Mouse (Mus musculus): Measurements from ENCODE around the gene Eif3l. TPM values are rescaled to one million over a fixed set of nuclear protein-coding genes. Genes with fewer than 3 reads are reported as not detected.

The Eif3l gene
- polyA plus RNA-seq, 1 experiment from 2014 or later, result 265 TPM

DNA sequence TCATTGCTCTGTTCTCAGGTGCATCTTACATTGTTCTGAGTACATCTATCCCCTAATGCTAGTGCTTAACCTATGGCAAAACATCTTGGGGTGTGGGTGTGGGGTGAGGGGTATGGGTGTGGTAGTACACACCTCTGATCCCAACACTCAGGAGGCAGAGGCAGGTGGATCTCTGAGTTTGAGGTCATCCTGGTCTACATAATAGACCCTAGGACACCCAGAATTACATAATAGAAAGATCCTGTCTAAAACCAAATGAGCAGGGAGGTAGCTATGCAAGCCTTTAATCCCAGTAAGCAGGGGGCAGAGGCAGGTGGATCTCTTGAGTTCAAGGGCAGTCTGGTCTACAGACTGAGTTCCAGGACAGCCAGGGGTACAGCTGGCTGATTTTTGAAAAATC, 1.2 kb upstream of the Eif3l start:
- Histone ChIP-seq H3K4me2 (replicated peaks; ENCODE audit: low read depth, low read length) (no peak overlapping the region), H3K27ac (ENCODE audit: low read depth, low read length) (no peak overlapping the region), H3K4me3 (ENCODE audit: low read length) (no peak overlapping the region), H3K4me1 (ENCODE audit: control insufficient read depth, insufficient read depth, low read length) (peaks cover 9% of the 10 kb centered on the region), H3K9ac (ENCODE audit: low read depth, low read length) (no peak overlapping the region), H3K9me3 (ENCODE audit: control insufficient read depth, low read length) (no peaks in the 10 kb centered on the region), H3K36me3 (ENCODE audit: control insufficient read depth, insufficient read depth, low read length) (peaks cover 24% of the 10 kb centered on the region), H3K27me3 (ENCODE audit: control insufficient read depth, insufficient read depth, low read length) (no peaks in the 10 kb centered on the region)
- no peak for ATAC-seq (ENCODE audit: low FRiP score, low TSS enrichment)

DNA sequence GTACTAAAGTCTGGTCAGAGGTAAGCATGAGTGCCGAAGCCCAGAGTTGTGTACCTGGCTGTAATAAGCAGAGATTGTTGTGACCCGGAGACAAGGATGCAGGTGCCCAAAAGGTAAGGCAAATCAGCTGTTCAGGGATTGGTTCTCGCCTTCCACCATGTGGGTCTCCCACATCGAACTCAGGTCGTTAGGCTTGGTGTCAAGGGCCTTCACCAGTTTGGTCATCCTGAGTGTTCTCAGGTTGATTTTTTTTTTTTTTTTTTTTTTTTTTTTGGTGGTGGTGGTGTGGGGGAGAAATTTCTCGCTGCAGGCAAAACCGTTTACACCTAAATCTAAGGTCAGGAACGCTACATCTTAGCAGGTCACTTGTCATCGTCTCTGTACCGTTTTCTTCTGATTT, 533 bp upstream of the Eif3l start:
- peak overlapping the region; percentile 81 for H3K4me2 ChIP-seq (replicated peaks; ENCODE audit: low read depth, low read length)
- H3K27ac ChIP-seq (ENCODE audit: low read depth, low read length), result peak overlapping the region; percentile 66
- no peaks in the 10 kb centered on the region for H3K27me3 ChIP-seq (ENCODE audit: control insufficient read depth, insufficient read depth, low read length)
- H3K4me3 ChIP-seq (ENCODE audit: low read length), result peak overlapping the region; percentile 97
- 32% methylated on average over 10 of the region's 10 CpGs for WGBS
- peaks cover 31% of the 10 kb centered on the region for H3K36me3 ChIP-seq (ENCODE audit: control insufficient read depth, insufficient read depth, low read length)
- H3K4me1 ChIP-seq (ENCODE audit: control insufficient read depth, insufficient read depth, low read length), result peaks cover 9% of the 10 kb centered on the region
- peak overlapping the region; percentile 72; the same call in 1 of the 2 replicates for H3K9ac ChIP-seq (ENCODE audit: low read depth, low read length)
- no peak for ATAC-seq (ENCODE audit: low FRiP score, low TSS enrichment)
- no peaks in the 10 kb centered on the region for H3K9me3 ChIP-seq (ENCODE audit: control insufficient read depth, low read length)

DNA sequence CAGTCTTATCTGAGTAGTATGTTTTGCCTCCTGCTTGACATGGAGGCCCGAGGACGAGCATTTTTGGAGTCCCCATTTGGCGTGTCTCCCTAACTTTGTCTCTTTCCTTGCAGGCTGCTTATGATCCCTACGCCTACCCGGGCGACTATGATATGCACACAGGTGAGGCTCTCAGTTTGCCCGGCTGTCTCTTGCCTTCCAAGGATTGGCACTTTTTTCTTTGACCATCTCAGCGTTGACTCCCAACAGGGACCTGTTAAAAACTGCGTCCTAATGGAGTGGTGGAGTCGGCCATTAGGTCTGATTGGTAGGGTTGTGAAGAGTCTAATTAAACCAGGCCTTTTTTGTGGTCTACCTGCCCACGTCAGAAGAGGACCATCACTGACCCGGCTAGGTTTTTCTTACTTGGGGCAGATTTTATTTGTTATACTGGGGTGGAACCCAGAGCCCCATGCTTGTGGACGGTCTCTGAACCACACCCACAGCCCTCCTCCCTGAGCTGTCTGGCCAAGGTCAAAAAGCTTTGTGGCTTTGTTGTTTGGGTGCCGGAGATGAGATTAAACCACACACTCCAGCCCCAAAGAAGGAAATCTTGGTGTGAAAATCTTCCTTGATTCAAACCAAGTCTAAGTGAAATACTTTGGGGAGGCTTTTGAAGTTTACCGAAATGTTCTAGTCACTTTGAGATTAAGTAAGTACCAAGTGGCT, 833 bp downstream of the Eif3l start:
- Histone ChIP-seq H3K27ac (ENCODE audit: low read depth, low read length) (peak overlapping the region; percentile 66), H3K4me2 (replicated peaks; ENCODE audit: low read depth, low read length) (peak overlapping the region; percentile 81), H3K36me3 (ENCODE audit: control insufficient read depth, insufficient read depth, low read length) (peaks cover 44% of the 10 kb centered on the region), H3K27me3 (ENCODE audit: control insufficient read depth, insufficient read depth, low read length) (no peaks in the 10 kb centered on the region), H3K9ac (ENCODE audit: low read depth, low read length) (peak overlapping the region; percentile 72), H3K4me1 (ENCODE audit: control insufficient read depth, insufficient read depth, low read length) (peaks cover 9% of the 10 kb centered on the region), H3K9me3 (ENCODE audit: control insufficient read depth, low read length) (no peaks in the 10 kb centered on the region), H3K4me3 (ENCODE audit: low read length) (peak overlapping the region; percentile 97)
- no peak for ATAC-seq (ENCODE audit: low FRiP score, low TSS enrichment)
- 32% methylated on average over 15 of the region's 15 CpGs for WGBS

- WGBS, result 92% methylated on average over 7 of the region's 7 CpGs
- H3K4me3 ChIP-seq (ENCODE audit: low read length), result no peak overlapping the region
- H3K4me1 ChIP-seq (ENCODE audit: control insufficient read depth, insufficient read depth, low read length), result peaks cover 5% of the 10 kb centered on the region
- ATAC-seq (ENCODE audit: low FRiP score, low TSS enrichment), result no peak
- no peaks in the 10 kb centered on the region for H3K9me3 ChIP-seq (ENCODE audit: control insufficient read depth, low read length)
- no peaks in the 10 kb centered on the region for H3K27me3 ChIP-seq (ENCODE audit: control insufficient read depth, insufficient read depth, low read length)
- H3K4me2 ChIP-seq (replicated peaks; ENCODE audit: low read depth, low read length), result no peak overlapping the region
- H3K36me3 ChIP-seq (ENCODE audit: control insufficient read depth, insufficient read depth, low read length), result peaks cover 81% of the 10 kb centered on the region
- H3K27ac ChIP-seq (ENCODE audit: low read depth, low read length), result no peak overlapping the region
- H3K9ac ChIP-seq (ENCODE audit: low read depth, low read length), result no peak overlapping the region
Observed at GRCm38 (mm10) chr15:79079567-79079966, 4.6 kb downstream of the Eif3l start.

DNA sequence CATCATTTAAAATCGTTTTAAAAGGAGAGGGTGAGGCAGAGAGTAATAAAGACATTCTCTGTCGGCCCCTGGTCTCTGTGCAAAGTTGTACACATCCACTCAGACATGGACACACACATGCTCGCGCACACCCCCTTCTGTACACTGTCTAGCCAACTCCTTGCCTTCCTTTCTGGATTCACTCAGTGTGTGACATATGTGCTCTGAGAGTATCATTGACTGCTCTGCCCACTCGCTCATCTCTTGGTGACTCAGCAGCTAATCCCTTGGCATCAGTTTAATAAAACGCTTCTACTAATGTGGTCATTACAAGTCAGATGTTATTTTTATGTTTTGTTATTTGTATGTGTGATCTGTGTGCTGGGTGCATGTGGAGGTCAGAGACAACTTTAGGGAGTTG, 17.3 kb downstream of the Eif3l start:
- no peak overlapping the region for H3K4me2 ChIP-seq (replicated peaks; ENCODE audit: low read depth, low read length)
- 89% methylated on average over 6 of the region's 6 CpGs for WGBS
- H3K27ac ChIP-seq (ENCODE audit: low read depth, low read length), result no peak overlapping the region
- peaks cover 8% of the 10 kb centered on the region; the same call in 1 of the 2 replicates for H3K4me1 ChIP-seq (ENCODE audit: control insufficient read depth, insufficient read depth, low read length)
- H3K9me3 ChIP-seq (ENCODE audit: control insufficient read depth, low read length), result no peaks in the 10 kb centered on the region
- H3K9ac ChIP-seq (ENCODE audit: low read depth, low read length), result no peak overlapping the region
- no peak overlapping the region for H3K4me3 ChIP-seq (ENCODE audit: low read length)
- peaks cover 82% of the 10 kb centered on the region for H3K36me3 ChIP-seq (ENCODE audit: control insufficient read depth, insufficient read depth, low read length)
- H3K27me3 ChIP-seq (ENCODE audit: control insufficient read depth, insufficient read depth, low read length), result no peaks in the 10 kb centered on the region
- ATAC-seq (ENCODE audit: low FRiP score, low TSS enrichment), result no peak

DNA sequence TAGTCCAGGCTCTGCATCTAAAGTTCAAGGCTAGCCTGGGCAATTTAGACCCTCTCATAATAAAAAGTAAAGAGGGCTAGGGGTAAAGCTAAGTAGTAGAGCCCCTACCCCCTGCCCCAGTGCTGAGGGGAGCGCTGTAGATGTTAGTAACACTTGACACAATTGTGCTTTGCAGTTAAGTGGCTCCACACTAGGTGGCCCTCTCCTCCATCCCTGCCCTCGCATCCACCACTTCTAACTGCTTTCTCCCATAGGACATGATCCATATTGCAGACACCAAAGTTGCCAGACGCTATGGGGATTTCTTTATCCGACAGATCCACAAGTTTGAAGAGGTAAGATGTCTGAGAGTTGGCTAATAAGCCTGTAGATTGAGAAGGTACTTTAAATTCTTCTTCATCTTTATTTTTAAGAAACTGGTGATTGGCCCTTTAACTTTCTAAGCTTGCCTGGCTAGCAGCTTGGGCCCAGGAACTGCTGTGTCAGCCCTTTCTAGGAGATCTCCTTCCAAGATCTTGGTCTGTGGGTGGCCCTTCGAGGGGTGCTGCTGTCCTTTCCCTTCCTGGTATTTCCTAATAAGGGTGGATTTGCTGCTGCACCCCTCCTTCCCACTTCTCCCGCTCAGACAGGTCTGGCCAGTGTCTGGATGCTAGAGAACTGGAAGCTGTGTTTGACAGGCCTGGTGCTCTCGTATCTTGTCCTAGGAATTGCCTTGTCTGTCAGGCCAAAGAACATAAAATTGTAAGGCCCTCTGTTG, 18.3 kb downstream of the Eif3l start:
- no peak for ATAC-seq (ENCODE audit: low FRiP score, low TSS enrichment)
- H3K9me3 ChIP-seq (ENCODE audit: control insufficient read depth, low read length), result no peaks in the 10 kb centered on the region
- WGBS, result 76% methylated on average over 7 of the region's 7 CpGs
- peaks cover 77% of the 10 kb centered on the region for H3K36me3 ChIP-seq (ENCODE audit: control insufficient read depth, insufficient read depth, low read length)
- no peak overlapping the region for H3K9ac ChIP-seq (ENCODE audit: low read depth, low read length)
- no peak overlapping the region for H3K4me2 ChIP-seq (replicated peaks; ENCODE audit: low read depth, low read length)
- peaks cover 18% of the 10 kb centered on the region for H3K4me1 ChIP-seq (ENCODE audit: control insufficient read depth, insufficient read depth, low read length)
- no peak overlapping the region for H3K4me3 ChIP-seq (ENCODE audit: low read length)
- H3K27me3 ChIP-seq (ENCODE audit: control insufficient read depth, insufficient read depth, low read length), result no peaks in the 10 kb centered on the region
- no peak overlapping the region for H3K27ac ChIP-seq (ENCODE audit: low read depth, low read length)

- H3K9me3 ChIP-seq (ENCODE audit: control insufficient read depth, low read length), result no peaks in the 10 kb centered on the region
- H3K27ac ChIP-seq (ENCODE audit: low read depth, low read length), result no peak overlapping the region
- no peak overlapping the region for H3K9ac ChIP-seq (ENCODE audit: low read depth, low read length)
- H3K4me2 ChIP-seq (replicated peaks; ENCODE audit: low read depth, low read length), result no peak overlapping the region
- H3K27me3 ChIP-seq (ENCODE audit: control insufficient read depth, insufficient read depth, low read length), result no peaks in the 10 kb centered on the region
- no peak overlapping the region for H3K4me3 ChIP-seq (ENCODE audit: low read length)
- WGBS, result 84% methylated on average over 5 of the region's 5 CpGs
- ATAC-seq (ENCODE audit: low FRiP score, low TSS enrichment), result no peak
- H3K36me3 ChIP-seq (ENCODE audit: control insufficient read depth, insufficient read depth, low read length), result peaks cover 55% of the 10 kb centered on the region
- peaks cover 19% of the 10 kb centered on the region for H3K4me1 ChIP-seq (ENCODE audit: control insufficient read depth, insufficient read depth, low read length)
Observed at GRCm38 (mm10) chr15:79095483-79095882, 20.5 kb downstream of the Eif3l start.

DNA sequence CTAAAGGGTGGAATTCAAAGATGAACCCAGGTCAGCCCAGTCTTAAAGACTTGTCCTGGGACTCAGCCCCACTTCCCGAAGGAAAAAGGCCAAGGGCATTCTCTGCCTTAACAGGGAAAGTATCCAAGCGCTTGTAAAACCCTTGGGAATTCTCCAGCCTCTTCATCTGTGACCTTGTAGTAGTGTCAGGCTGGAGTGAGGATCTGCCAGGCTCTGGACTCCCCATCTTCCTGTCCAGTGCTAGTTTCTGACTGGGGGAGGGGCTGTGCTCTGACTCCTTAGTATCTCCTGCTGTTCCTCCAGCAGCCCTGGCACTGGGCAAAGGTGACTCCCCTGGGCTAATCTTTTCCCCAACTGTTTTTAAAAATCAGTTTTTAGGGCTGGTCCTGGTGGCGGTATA, 21.6 kb downstream of the Eif3l start:
- Histone ChIP-seq H3K4me2 (replicated peaks; ENCODE audit: low read depth, low read length) (no peak overlapping the region), H3K27me3 (ENCODE audit: control insufficient read depth, insufficient read depth, low read length) (no peaks in the 10 kb centered on the region), H3K4me1 (ENCODE audit: control insufficient read depth, insufficient read depth, low read length) (peaks cover 19% of the 10 kb centered on the region), H3K4me3 (ENCODE audit: low read length) (no peak overlapping the region), H3K9ac (ENCODE audit: low read depth, low read length) (peak overlapping the region; percentile 23; the same call in 1 of the 2 replicates), H3K9me3 (ENCODE audit: control insufficient read depth, low read length) (no peaks in the 10 kb centered on the region), H3K27ac (ENCODE audit: low read depth, low read length) (no peak overlapping the region; the same call in 1 of the 2 replicates), H3K36me3 (ENCODE audit: control insufficient read depth, insufficient read depth, low read length) (peaks cover 44% of the 10 kb centered on the region)
- ATAC-seq (ENCODE audit: low FRiP score, low TSS enrichment), result no peak
- 58% methylated on average over 3 of the region's 3 CpGs for WGBS

DNA sequence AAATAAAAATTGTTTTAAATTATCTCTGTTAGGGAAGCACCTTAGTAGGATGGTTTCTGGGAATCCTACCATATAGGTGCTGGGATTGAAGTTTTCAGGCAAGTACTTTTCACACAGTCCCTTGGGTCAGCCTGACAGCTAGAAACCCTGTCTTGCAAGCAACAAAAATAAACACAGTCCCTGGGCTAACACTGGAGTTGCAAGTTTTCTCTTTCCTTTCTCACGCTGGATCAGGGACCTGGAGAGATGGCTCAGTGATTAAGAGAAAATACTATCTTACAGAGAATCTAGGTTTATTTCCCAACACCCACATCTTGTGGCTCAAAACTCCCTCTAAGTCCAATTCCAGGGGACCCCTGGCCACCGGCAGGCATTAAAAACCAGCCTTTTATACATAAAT, 22.2 kb downstream of the Eif3l start:
- H3K4me3 ChIP-seq (ENCODE audit: low read length), result no peak overlapping the region
- 23% methylated on average over 2 of the region's 2 CpGs for WGBS
- no peak for ATAC-seq (ENCODE audit: low FRiP score, low TSS enrichment)
- H3K9me3 ChIP-seq (ENCODE audit: control insufficient read depth, low read length), result no peaks in the 10 kb centered on the region
- peak overlapping the region; percentile 5; the same call in 1 of the 2 replicates for H3K9ac ChIP-seq (ENCODE audit: low read depth, low read length)
- no peak overlapping the region; the same call in 1 of the 2 replicates for H3K4me2 ChIP-seq (replicated peaks; ENCODE audit: low read depth, low read length)
- no peaks in the 10 kb centered on the region for H3K27me3 ChIP-seq (ENCODE audit: control insufficient read depth, insufficient read depth, low read length)
- peaks cover 38% of the 10 kb centered on the region for H3K36me3 ChIP-seq (ENCODE audit: control insufficient read depth, insufficient read depth, low read length)
- H3K27ac ChIP-seq (ENCODE audit: low read depth, low read length), result peak overlapping the region; percentile 59; the same call in 1 of the 2 replicates
- peaks cover 19% of the 10 kb centered on the region for H3K4me1 ChIP-seq (ENCODE audit: control insufficient read depth, insufficient read depth, low read length)

Data from kidney, embryonic 14.5 days (tissue).